Mouse (Mus musculus): Measurements from ENCODE around the gene Ccdc85b. TPM values are rescaled to one million over a fixed set of nuclear protein-coding genes. Genes with fewer than 3 reads are reported as not detected.
"Not testable (repeated sequence)": the region's sequence is repeated elsewhere in the genome, so short reads cannot be mapped to it uniquely, and the experiment has no call there.

Gene Ccdc85b
- polyA plus RNA-seq, 1 experiment, result 8.0 TPM

DNA sequence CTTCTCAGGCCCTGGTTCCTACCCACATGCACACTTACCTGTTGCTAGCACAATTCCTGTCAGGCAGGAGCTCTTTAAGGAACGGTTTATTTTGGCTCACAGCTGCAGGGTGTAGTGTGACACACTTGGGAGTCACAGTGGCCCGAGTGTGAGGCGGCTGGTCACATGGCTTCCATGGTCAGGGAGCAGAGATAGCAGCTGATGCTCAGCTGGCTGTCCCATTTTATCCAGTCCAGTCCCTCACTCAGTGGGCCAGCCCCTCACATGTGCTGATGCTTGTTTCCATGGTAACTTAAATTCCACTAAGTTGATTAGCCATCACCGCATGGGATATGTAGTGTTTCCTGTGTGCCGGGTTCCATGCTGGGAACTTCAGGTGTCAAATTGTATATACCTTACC is 45.7 kb downstream of the Ccdc85b start:
- Histone ChIP-seq H3K4me3 (replicated peaks; ENCODE audit: control insufficient read depth, low read depth, low read length) (no peak overlapping the region), H3K4me1 (ENCODE audit: control insufficient read depth, insufficient read depth, low read length) (peaks cover 4% of the 10 kb centered on the region), H3K27ac (ENCODE audit: control insufficient read depth, insufficient read depth, low read depth, low read length, poor library complexity) (no peak overlapping the region)
- 84% methylated on average over 5 of the region's 5 CpGs for WGBS
- no peak for TF ChIP-seq POLR2A (IDR thresholded peaks at IDR 0.05; ENCODE audit: borderline replicate concordance, control insufficient read depth, low read depth, low read length)
- no peak for TF ChIP-seq CTCF (IDR thresholded peaks at IDR 0.05; ENCODE audit: control insufficient read depth, insufficient read depth, low read length)

DNA sequence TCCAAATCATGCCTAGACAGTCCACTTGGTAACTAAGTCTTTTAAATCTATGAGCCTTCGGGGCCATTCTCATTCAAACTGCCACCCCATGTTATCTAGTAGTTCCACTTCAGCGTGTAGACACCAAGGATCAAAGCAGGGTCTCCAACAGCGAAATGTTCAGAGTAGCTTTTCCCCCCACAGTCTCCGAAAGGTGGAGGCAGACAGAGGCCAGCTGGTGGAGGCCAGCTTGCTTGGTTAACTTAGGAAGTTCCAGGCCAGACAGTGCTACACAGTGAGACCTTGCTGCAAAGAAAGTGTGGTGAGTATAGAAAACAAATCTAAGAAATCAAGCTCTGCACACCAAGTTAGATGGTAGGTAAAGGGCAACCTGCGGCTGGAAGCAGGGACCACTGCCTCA is 47.1 kb downstream of the Ccdc85b start:
- H3K27ac ChIP-seq (ENCODE audit: control insufficient read depth, insufficient read depth, low read depth, low read length, poor library complexity), result no peak overlapping the region
- WGBS, result 87% methylated on average over 5 of the region's 5 CpGs
- H3K4me1 ChIP-seq (ENCODE audit: control insufficient read depth, insufficient read depth, low read length), result peaks cover 6% of the 10 kb centered on the region
- TF ChIP-seq CTCF (IDR thresholded peaks at IDR 0.05; ENCODE audit: control insufficient read depth, insufficient read depth, low read length), result no peak
- no peak for TF ChIP-seq POLR2A (IDR thresholded peaks at IDR 0.05; ENCODE audit: borderline replicate concordance, control insufficient read depth, low read depth, low read length)
- no peak overlapping the region for H3K4me3 ChIP-seq (replicated peaks; ENCODE audit: control insufficient read depth, low read depth, low read length)

DNA sequence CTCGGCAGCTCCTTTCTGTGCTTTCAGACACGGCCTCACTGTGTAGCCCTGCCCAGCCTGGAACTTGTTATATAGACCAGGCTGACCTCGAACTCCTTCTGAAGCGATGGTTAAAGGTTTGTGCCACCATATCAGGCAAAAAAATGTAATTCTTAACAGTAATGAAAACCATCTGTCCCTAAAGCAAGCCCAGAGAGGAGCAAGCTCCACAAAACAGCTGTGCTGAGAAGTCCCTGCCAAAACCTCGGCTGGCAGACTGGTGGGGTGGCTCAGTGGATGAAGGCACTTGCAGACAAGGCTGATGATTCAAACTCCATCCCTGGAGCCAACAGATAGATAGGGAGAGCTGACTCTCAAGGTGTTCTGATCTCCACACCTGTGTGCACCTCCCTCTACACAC is 48.6 kb downstream of the Ccdc85b start:
- 68% methylated on average over 5 of the region's 5 CpGs for WGBS
- H3K27ac ChIP-seq (ENCODE audit: control insufficient read depth, insufficient read depth, low read depth, low read length, poor library complexity), result peak overlapping the region; percentile 67
- H3K4me3 ChIP-seq (replicated peaks; ENCODE audit: control insufficient read depth, low read depth, low read length), result no peak overlapping the region
- H3K4me1 ChIP-seq (ENCODE audit: control insufficient read depth, insufficient read depth, low read length), result peaks cover 6% of the 10 kb centered on the region
- TF ChIP-seq CTCF (IDR thresholded peaks at IDR 0.05; ENCODE audit: control insufficient read depth, insufficient read depth, low read length), result no peak
- TF ChIP-seq POLR2A (IDR thresholded peaks at IDR 0.05; ENCODE audit: borderline replicate concordance, control insufficient read depth, low read depth, low read length), result no peak

DNA sequence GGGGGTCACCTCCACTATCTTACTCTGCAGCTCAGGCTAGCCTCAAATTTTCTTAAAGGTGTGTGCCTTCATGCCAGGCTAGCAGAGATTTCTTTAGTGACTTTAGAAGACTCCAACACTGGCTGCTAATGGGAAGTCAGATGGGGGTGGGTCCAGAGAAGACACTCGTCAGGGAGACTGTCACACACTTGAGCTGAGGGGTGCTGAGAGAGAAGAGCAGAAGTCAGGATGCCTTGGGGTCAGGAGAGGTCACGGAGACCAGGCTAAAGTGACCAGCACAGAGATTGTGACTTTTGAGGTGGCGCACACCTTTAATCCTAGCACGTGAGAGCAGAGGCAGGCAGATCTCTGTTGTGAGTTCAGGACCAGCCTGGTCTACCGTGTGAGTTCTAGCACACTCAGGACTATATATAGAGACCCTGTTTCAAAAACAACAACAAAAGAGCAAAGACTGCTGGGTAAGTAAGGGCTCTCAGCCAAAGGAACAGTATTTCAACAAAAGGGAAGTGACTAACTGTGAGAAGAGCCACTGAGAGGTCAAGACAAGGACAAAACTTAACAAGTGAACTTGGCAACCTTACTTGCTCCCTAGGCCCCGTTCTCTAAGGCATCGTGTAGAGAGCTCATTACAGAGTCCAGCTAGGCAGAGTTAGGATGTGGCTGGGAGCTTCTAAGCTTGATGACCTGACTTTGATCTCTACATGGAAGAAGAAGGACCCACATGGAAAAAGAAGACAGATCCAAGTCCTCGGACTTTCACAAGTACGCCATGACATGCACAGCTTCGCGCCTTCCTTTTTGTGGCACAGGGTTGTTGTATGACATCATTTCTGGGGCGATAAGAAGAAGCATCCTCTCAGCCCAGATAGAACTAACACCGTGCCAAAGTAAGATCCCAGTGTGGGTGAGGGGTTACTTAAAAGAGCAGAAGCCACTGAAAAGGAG is 49.4 kb downstream of the Ccdc85b start:
- no peak for TF ChIP-seq POLR2A (IDR thresholded peaks at IDR 0.05; ENCODE audit: borderline replicate concordance, control insufficient read depth, low read depth, low read length)
- TF ChIP-seq CTCF (IDR thresholded peaks at IDR 0.05; ENCODE audit: control insufficient read depth, insufficient read depth, low read length), result no peak
- H3K27ac ChIP-seq (ENCODE audit: control insufficient read depth, insufficient read depth, low read depth, low read length, poor library complexity), result peak overlapping the region; percentile 68
- peaks cover 6% of the 10 kb centered on the region for H3K4me1 ChIP-seq (ENCODE audit: control insufficient read depth, insufficient read depth, low read length)
- 46% methylated on average over 13 of the region's 13 CpGs for WGBS
- H3K4me3 ChIP-seq (replicated peaks; ENCODE audit: control insufficient read depth, low read depth, low read length), result no peak overlapping the region

DNA sequence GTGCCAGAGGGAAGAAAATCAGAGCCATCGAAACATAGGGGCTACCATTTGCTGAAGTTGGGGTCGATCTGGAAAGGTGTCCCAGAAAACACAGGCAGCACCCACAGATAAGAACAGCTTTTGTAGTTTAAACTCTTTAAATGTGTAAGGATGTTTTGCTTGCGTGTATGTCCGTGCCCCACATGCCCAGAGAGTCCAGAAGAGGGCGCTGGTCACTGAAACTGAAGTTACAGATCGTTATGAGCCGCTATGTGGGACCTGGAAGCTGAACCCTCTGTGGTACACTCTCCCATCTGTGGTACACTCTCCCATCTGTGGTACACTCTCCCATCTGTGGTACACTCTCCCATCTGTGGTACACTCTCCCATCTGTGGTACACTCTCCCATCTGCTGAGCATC is 50.6 kb downstream of the Ccdc85b start:
- Histone ChIP-seq H3K4me3 (replicated peaks; ENCODE audit: control insufficient read depth, low read depth, low read length) (peak overlapping the region; percentile 66), H3K27ac (ENCODE audit: control insufficient read depth, insufficient read depth, low read depth, low read length, poor library complexity) (peak overlapping the region; percentile 95), H3K4me1 (ENCODE audit: control insufficient read depth, insufficient read depth, low read length) (peaks cover 6% of the 10 kb centered on the region)
- WGBS, result 3% methylated on average over 7 of the region's 7 CpGs
- TF ChIP-seq CTCF (IDR thresholded peaks at IDR 0.05; ENCODE audit: control insufficient read depth, insufficient read depth, low read length) (peak; percentile 83), POLR2A (IDR thresholded peaks at IDR 0.05; ENCODE audit: borderline replicate concordance, control insufficient read depth, low read depth, low read length) (no peak)

DNA sequence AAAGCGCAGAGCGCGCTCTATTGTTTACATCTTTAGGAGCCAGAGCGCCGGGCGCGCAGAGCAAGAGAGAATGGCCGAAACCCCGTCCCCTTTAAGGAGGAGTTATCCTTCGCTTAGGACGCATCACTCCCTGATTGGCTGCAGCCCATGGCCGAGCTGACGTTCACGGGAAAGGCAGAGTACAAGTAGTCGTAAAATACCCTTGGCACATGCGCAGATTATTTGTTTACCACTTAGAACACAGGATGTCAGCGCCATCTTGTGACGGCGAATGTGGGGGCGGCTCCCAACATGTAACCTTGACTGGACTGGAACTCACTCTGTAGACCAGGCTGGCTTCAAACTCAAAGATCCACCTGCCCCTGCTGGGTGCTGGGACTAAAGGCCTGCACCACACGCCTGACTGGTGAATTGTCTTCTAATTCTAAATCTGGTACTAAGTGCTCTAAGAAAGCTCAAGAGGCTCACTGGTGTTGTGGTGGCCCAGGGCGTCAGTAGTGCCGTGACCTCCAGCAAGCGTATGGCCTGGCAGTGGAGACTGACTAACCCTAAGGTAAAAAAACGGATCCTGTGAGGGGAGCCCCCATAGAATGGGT is 51.1 kb downstream of the Ccdc85b start:
- Histone ChIP-seq H3K4me3 (replicated peaks; ENCODE audit: control insufficient read depth, low read depth, low read length) (peak overlapping the region; percentile 66), H3K27ac (ENCODE audit: control insufficient read depth, insufficient read depth, low read depth, low read length, poor library complexity) (peak overlapping the region; percentile 95)
- 3% methylated on average over 25 of the region's 25 CpGs for WGBS
- H3K4me1 ChIP-seq (ENCODE audit: control insufficient read depth, insufficient read depth, low read length), result not testable (repeated sequence)
- peak; percentile 66; the same call in 1 of the 2 replicates for TF ChIP-seq POLR2A (IDR thresholded peaks at IDR 0.05; ENCODE audit: borderline replicate concordance, control insufficient read depth, low read depth, low read length)

DNA sequence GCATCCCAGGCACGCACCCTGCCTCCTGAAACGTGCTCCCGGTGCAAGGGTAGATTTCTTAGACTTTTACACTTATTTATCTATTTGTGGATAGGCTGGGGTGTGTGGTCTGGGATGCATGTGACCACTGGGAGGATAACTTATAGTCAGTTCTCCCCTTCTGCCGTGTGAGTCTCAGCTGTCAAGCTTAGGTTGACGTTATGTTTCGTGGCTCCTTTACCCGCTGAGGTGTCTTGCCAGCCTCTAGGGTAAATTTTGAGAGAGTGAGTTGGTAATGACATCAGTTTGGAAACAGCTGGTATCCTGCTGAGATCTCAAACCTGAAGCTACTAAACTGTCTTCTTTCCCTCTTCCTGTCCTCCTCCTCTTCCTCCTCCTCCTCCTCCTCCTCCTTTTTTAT is 51.8 kb downstream of the Ccdc85b start:
- Histone ChIP-seq H3K4me3 (replicated peaks; ENCODE audit: control insufficient read depth, low read depth, low read length) (peak overlapping the region; percentile 49), H3K4me1 (ENCODE audit: control insufficient read depth, insufficient read depth, low read length) (peaks cover 6% of the 10 kb centered on the region), H3K27ac (ENCODE audit: control insufficient read depth, insufficient read depth, low read depth, low read length, poor library complexity) (peak overlapping the region; percentile 71)
- WGBS, result 10% methylated on average over 7 of the region's 7 CpGs
- TF ChIP-seq POLR2A (IDR thresholded peaks at IDR 0.05; ENCODE audit: borderline replicate concordance, control insufficient read depth, low read depth, low read length), result no peak
- TF ChIP-seq CTCF (IDR thresholded peaks at IDR 0.05; ENCODE audit: control insufficient read depth, insufficient read depth, low read length), result no peak

Other genes starting within 250 kb of the Ccdc85b start
- 12.0 and 16.5 TPM in 2 replicates for gene Pacs1, start 184.8 kb downstream of the Ccdc85b start, polyA plus RNA-seq (2011; ENCODE audit: insufficient read depth, insufficient read length, low replicate concordance, missing spikeins)
- 83.5 and 101 TPM in 2 replicates for gene Sf3b2, start 162.4 kb downstream of the Ccdc85b start, polyA plus RNA-seq (2011; ENCODE audit: insufficient read depth, insufficient read length, low replicate concordance, missing spikeins)
- 0.82 TPM in 1 of 2 replicates, not detected in the other for gene Gal3st3, start 159.6 kb downstream of the Ccdc85b start, polyA plus RNA-seq (2011; ENCODE audit: insufficient read depth, insufficient read length, low replicate concordance, missing spikeins)
- gene Catsper1, start 122.2 kb downstream of the Ccdc85b start, polyA plus RNA-seq (2011; ENCODE audit: insufficient read depth, insufficient read length, low replicate concordance, missing spikeins), result not detected in 2 replicates
- gene Cst6, start 108.3 kb downstream of the Ccdc85b start, polyA plus RNA-seq (2011; ENCODE audit: insufficient read depth, insufficient read length, low replicate concordance, missing spikeins), result not detected in 2 replicates
- 26.5 and 37.8 TPM in 2 replicates for gene Eif1ad, start 91.2 kb downstream of the Ccdc85b start, polyA plus RNA-seq (2011; ENCODE audit: insufficient read depth, insufficient read length, low replicate concordance, missing spikeins)
- gene Banf1, start 90.7 kb downstream of the Ccdc85b start, polyA plus RNA-seq (2011; ENCODE audit: insufficient read depth, insufficient read length, low replicate concordance, missing spikeins), result 117 and 121 TPM in 2 replicates
- 161 and 213 TPM in 2 replicates for gene Sart1, start 69.2 kb downstream of the Ccdc85b start, polyA plus RNA-seq (2011; ENCODE audit: insufficient read depth, insufficient read length, low replicate concordance, missing spikeins)
- not detected in 2 replicates for gene Tsga10ip, start 55.4 kb downstream of the Ccdc85b start, polyA plus RNA-seq (2011; ENCODE audit: insufficient read depth, insufficient read length, low replicate concordance, missing spikeins)
- 169 and 195 TPM in 2 replicates for gene Drap1, start 32.9 kb downstream of the Ccdc85b start, polyA plus RNA-seq (2011; ENCODE audit: insufficient read depth, insufficient read length, low replicate concordance, missing spikeins)
- gene AI837181, start 32.8 kb downstream of the Ccdc85b start, polyA plus RNA-seq (2011; ENCODE audit: insufficient read depth, insufficient read length, low replicate concordance, missing spikeins), result 7.0 and 21.5 TPM in 2 replicates
- not detected in 2 replicates for gene Fosl1, start 10.3 kb downstream of the Ccdc85b start, polyA plus RNA-seq (2011; ENCODE audit: insufficient read depth, insufficient read length, low replicate concordance, missing spikeins)
- gene Fibp, start 2.7 kb upstream of the Ccdc85b start, polyA plus RNA-seq (2011; ENCODE audit: insufficient read depth, insufficient read length, low replicate concordance, missing spikeins), result 76.0 and 88.6 TPM in 2 replicates
- gene Ctsw, start 10.6 kb upstream of the Ccdc85b start, polyA plus RNA-seq (2011; ENCODE audit: insufficient read depth, insufficient read length, low replicate concordance, missing spikeins), result 9.5 and 20.6 TPM in 2 replicates
- gene Efemp2, start 16.1 kb upstream of the Ccdc85b start, polyA plus RNA-seq (2011; ENCODE audit: insufficient read depth, insufficient read length, low replicate concordance, missing spikeins), result 229 and 236 TPM in 2 replicates
- gene Mus81, start 30.5 kb upstream of the Ccdc85b start, polyA plus RNA-seq (2011; ENCODE audit: insufficient read depth, insufficient read length, low replicate concordance, missing spikeins), result 43.1 and 55.9 TPM in 2 replicates
- gene Cfl1, start 32.6 kb upstream of the Ccdc85b start, polyA plus RNA-seq (2011; ENCODE audit: insufficient read depth, insufficient read length, low replicate concordance, missing spikeins), result 441 and 478 TPM in 2 replicates
- 4.0 and 4.8 TPM in 2 replicates for gene 1700020D05Rik, start 45.9 kb upstream of the Ccdc85b start, polyA plus RNA-seq (2011; ENCODE audit: insufficient read depth, insufficient read length, low replicate concordance, missing spikeins)
- gene Snx32, start 52.6 kb upstream of the Ccdc85b start, polyA plus RNA-seq (2011; ENCODE audit: insufficient read depth, insufficient read length, low replicate concordance, missing spikeins), result 15.6 and 32.5 TPM in 2 replicates
- gene Ovol1, start 102.8 kb upstream of the Ccdc85b start, polyA plus RNA-seq (2011; ENCODE audit: insufficient read depth, insufficient read length, low replicate concordance, missing spikeins), result not detected in 2 replicates
- gene Ap5b1, start 110.1 kb upstream of the Ccdc85b start, polyA plus RNA-seq (2011; ENCODE audit: insufficient read depth, insufficient read length, low replicate concordance, missing spikeins), result 7.4 and 12.4 TPM in 2 replicates
- 68.6 and 132 TPM in 2 replicates for gene Rnaseh2c, start 144.0 kb upstream of the Ccdc85b start, polyA plus RNA-seq (2011; ENCODE audit: insufficient read depth, insufficient read length, low replicate concordance, missing spikeins)
- 41.5 and 87.3 TPM in 2 replicates for gene Kat5, start 152.3 kb upstream of the Ccdc85b start, polyA plus RNA-seq (2011; ENCODE audit: insufficient read depth, insufficient read length, low replicate concordance, missing spikeins)
- 17.3 and 36.3 TPM in 2 replicates for gene Rela, start 179.6 kb upstream of the Ccdc85b start, polyA plus RNA-seq (2011; ENCODE audit: insufficient read depth, insufficient read length, low replicate concordance, missing spikeins)
- gene Sipa1, start 205.8 kb upstream of the Ccdc85b start, polyA plus RNA-seq (2011; ENCODE audit: insufficient read depth, insufficient read length, low replicate concordance, missing spikeins), result 72.2 and 101 TPM in 2 replicates
- 26.8 and 60.5 TPM in 2 replicates for gene Map3k11, start 230.8 kb upstream of the Ccdc85b start, polyA plus RNA-seq (2011; ENCODE audit: insufficient read depth, insufficient read length, low replicate concordance, missing spikeins)
- gene Pcnx3, start 231.0 kb upstream of the Ccdc85b start, polyA plus RNA-seq (2011; ENCODE audit: insufficient read depth, insufficient read length, low replicate concordance, missing spikeins), result 43.5 and 99.7 TPM in 2 replicates
- not detected in 2 replicates for gene Kcnk7, start 246.5 kb upstream of the Ccdc85b start, polyA plus RNA-seq (2011; ENCODE audit: insufficient read depth, insufficient read length, low replicate concordance, missing spikeins)